Mouse (Mus musculus): Measurements from ENCODE around the gene Akt1s1.

DNA sequence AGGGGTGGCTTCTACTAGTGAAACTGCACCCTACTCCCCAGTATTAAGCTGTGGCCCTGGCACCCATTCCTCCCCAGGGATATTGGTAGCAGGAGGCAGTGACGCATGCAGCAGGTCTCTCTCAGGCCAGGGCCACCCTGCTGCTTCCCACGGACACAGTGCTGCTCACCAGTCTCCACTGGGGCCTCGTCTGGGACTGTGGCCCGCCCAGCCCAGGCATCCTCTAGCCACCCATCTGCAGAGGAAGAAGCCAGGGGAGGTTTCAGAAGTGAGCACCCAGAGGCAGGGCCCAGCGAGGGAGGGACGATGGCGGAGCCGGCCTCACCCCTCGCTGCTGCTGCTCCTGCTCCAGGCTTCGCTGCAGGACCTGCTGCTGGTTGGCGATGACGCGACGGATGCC, 14.4 kb downstream of the Akt1s1 start:
- TF ChIP-seq GATA1 (IDR thresholded peaks at IDR 0.05; ENCODE audit: borderline replicate concordance, low read length) (no peak), FLI1 (IDR thresholded peaks at IDR 0.05; ENCODE audit: low read length) (no peak)

Measured in megakaryocyte, embryonic 14.5 days (primary cell).